Mouse (Mus musculus) MEL (cell line): ENCODE measurements around the gene Pou2f2. TPM values are rescaled to one million over a fixed set of nuclear protein-coding genes. Genes with fewer than 3 reads are reported as not detected.

Source experiments
- DNase-seq: peaks from one replicate; pipeline ENCODE4 v3.0.0; 2011; ENCODE audit warnings: low read depth, low spot score
- H3K27ac ChIP-seq: 2 replicates; pipeline ENCODE4 v1.5.1; 2012; ENCODE audit warnings: low read depth, mild to moderate bottlenecking, control low read depth, low read length, moderate library complexity; ENCODE audit not compliant: control insufficient read depth
- H3K27me3 ChIP-seq, 2 experiments: fragments of 150-350 bp in 1 of 2; sonication (generic) in 1 of 2; 2 replicates each; pipeline ENCODE4 v1.6.1; 2012; ENCODE audit warnings: low read length in 2 of 2, mild to moderate bottlenecking in 2 of 2, improper control_type of control experiment in 1 of 2, moderate library complexity in 1 of 2; ENCODE audit not compliant: insufficient read depth in 2 of 2, control insufficient read depth in 1 of 2
- H3K36me3 ChIP-seq, 2 experiments: 2 replicates each; pipeline ENCODE4 v1.6.1; 2012 to 2014; ENCODE audit warnings: low read length in 2 of 2, improper control_type of control experiment in 1 of 2, inconsistent platforms in 1 of 2, mild to moderate bottlenecking in 1 of 2; ENCODE audit not compliant: insufficient read depth in 2 of 2, control insufficient read depth in 1 of 2
- H3K4me1 ChIP-seq, 2 experiments: fragments of 150-350 bp in 1 of 2; sonication (generic) in 1 of 2; 2 replicates each; pipeline ENCODE4 v1.6.1; 2012; ENCODE audit warnings: low read length in 2 of 2, improper control_type of control experiment in 1 of 2, mild to moderate bottlenecking in 1 of 2; ENCODE audit not compliant: insufficient read depth in 2 of 2, control insufficient read depth in 1 of 2
- H3K4me3 ChIP-seq, 2 experiments: fragments of 150-350 bp in 1 of 2; sonication (generic) in 1 of 2; 2 replicates each; pipeline ENCODE4 v1.5.1; 2012; ENCODE audit warnings: low read depth in 2 of 2, low read length in 2 of 2, mild to moderate bottlenecking in 2 of 2, moderate library complexity in 2 of 2, control low read depth in 1 of 2, improper control_type of control experiment in 1 of 2; ENCODE audit not compliant: control insufficient read depth in 1 of 2, insufficient read depth in 1 of 2
- H3K79me2 ChIP-seq: 2 replicates; pipeline ENCODE4 v1.6.1; 2012; ENCODE audit warnings: mild to moderate bottlenecking, low read length, moderate library complexity; ENCODE audit not compliant: control insufficient read depth, poor library complexity, insufficient read depth
- H3K9ac ChIP-seq: 2 replicates; pipeline ENCODE4 v1.6.1; 2012; ENCODE audit warnings: low read depth, mild to moderate bottlenecking, control low read depth, low read length, moderate library complexity; ENCODE audit not compliant: control insufficient read depth, poor library complexity, severe bottlenecking
- H3K9me3 ChIP-seq: fragments of 150-350 bp; sonication (generic); replicated peaks from 2 replicates; pipeline ENCODE4 v1.6.1; 2012; ENCODE audit warnings: mild to moderate bottlenecking, low read length, improper control_type of control experiment, moderate library complexity; ENCODE audit not compliant: insufficient read depth
- E2F4 ChIP-seq: IDR thresholded peaks from 2 replicates; pipeline ENCODE4 v1.6.1; 2011; ENCODE audit warnings: low read depth, low read length, improper control_type of control experiment, borderline replicate concordance
- ELF1 ChIP-seq: IDR thresholded peaks from 2 replicates; pipeline ENCODE4 v1.6.1; 2014; ENCODE audit warnings: low read depth, mild to moderate bottlenecking, inconsistent platforms, low read length, improper control_type of control experiment, moderate library complexity
- GABPA ChIP-seq: IDR thresholded peaks from 2 replicates; pipeline ENCODE4 v1.6.1; 2012; ENCODE audit warnings: low read depth, mild to moderate bottlenecking, inconsistent platforms, low read length, improper control_type of control experiment, moderate library complexity
- HCFC1 ChIP-seq: IDR thresholded peaks from 2 replicates; pipeline ENCODE4 v1.6.1; 2012; ENCODE audit warnings: low read depth, mild to moderate bottlenecking, inconsistent platforms, low read length, improper control_type of control experiment, moderate library complexity
- JUND ChIP-seq: IDR thresholded peaks from 2 replicates; pipeline ENCODE4 v1.6.1; 2011; ENCODE audit warnings: low read depth, mild to moderate bottlenecking, improper control_type of control experiment, low read length
- KAT2A ChIP-seq: conservative IDR thresholded peaks from 2 replicates; pipeline ENCODE4 v1.6.1; 2012; ENCODE audit warnings: low read depth, low read length, improper control_type of control experiment, inconsistent platforms
- MAFK ChIP-seq: IDR thresholded peaks from 2 replicates; pipeline ENCODE4 v1.6.1; 2011; ENCODE audit warnings: low read depth, mild to moderate bottlenecking, low read length, improper control_type of control experiment, borderline replicate concordance
- MAX ChIP-seq: IDR thresholded peaks from 2 replicates; pipeline ENCODE4 v1.6.1; 2011; ENCODE audit warnings: low read length, improper control_type of control experiment
- MAZ ChIP-seq: IDR thresholded peaks from 2 replicates; pipeline ENCODE4 v1.6.1; 2012; ENCODE audit warnings: low read depth, mild to moderate bottlenecking, inconsistent platforms, low read length, improper control_type of control experiment
- MYB ChIP-seq: IDR thresholded peaks from 2 replicates; pipeline ENCODE4 v1.6.1; 2011; ENCODE audit warnings: mild to moderate bottlenecking, low read depth, low read length, improper control_type of control experiment
- MYC ChIP-seq: IDR thresholded peaks from 2 replicates; pipeline ENCODE4 v1.6.1; 2011; ENCODE audit warnings: low read depth, mild to moderate bottlenecking, low read length, improper control_type of control experiment, moderate library complexity
- NRF1 ChIP-seq: IDR thresholded peaks from 2 replicates; pipeline ENCODE4 v1.6.1; 2014; ENCODE audit warnings: low read depth, mild to moderate bottlenecking, inconsistent platforms, low read length, improper control_type of control experiment, moderate library complexity; ENCODE audit not compliant: poor library complexity, insufficient read depth, severe bottlenecking
- POLR2AphosphoS2 ChIP-seq: IDR thresholded peaks from 2 replicates; pipeline ENCODE4 v1.6.1; 2011; ENCODE audit warnings: low read length, improper control_type of control experiment
- RAD21 ChIP-seq: IDR thresholded peaks from 2 replicates; pipeline ENCODE4 v1.6.1; 2011; ENCODE audit warnings: mild to moderate bottlenecking, low read depth, low read length, improper control_type of control experiment
- RCOR1 ChIP-seq: IDR thresholded peaks from 2 replicates; pipeline ENCODE4 v1.6.1; 2012; ENCODE audit warnings: low read depth, mild to moderate bottlenecking, inconsistent platforms, low read length, improper control_type of control experiment
- SIN3A ChIP-seq: IDR thresholded peaks from 2 replicates; pipeline ENCODE4 v1.6.1; 2012; ENCODE audit warnings: low read length, improper control_type of control experiment, inconsistent platforms
- TAL1 ChIP-seq: IDR thresholded peaks from 2 replicates; pipeline ENCODE4 v1.6.1; 2012; ENCODE audit warnings: mild to moderate bottlenecking, inconsistent platforms, low read length, moderate library complexity, mixed read lengths
- TBP ChIP-seq: IDR thresholded peaks from 2 replicates; pipeline ENCODE4 v1.8.0; 2011; ENCODE audit warnings: low read depth, low read length, improper control_type of control experiment
- USF1 ChIP-seq: IDR thresholded peaks from 2 replicates; pipeline ENCODE4 v1.6.1; 2014; ENCODE audit warnings: low read depth, mild to moderate bottlenecking, inconsistent platforms, low read length, improper control_type of control experiment, moderate library complexity
- USF2 ChIP-seq, 2 experiments: IDR thresholded peaks; 2 replicates each; pipeline ENCODE4 v1.6.1; 2011 to 2012; ENCODE audit warnings: improper control_type of control experiment in 2 of 2, low read length in 2 of 2, borderline replicate concordance in 1 of 2, inconsistent platforms in 1 of 2, low read depth in 1 of 2, mild to moderate bottlenecking in 1 of 2; ENCODE audit not compliant: insufficient read depth in 1 of 2
- ZC3H11A ChIP-seq: IDR thresholded peaks from 2 replicates; pipeline ENCODE4 v1.6.1; 2012; ENCODE audit warnings: low read depth, mild to moderate bottlenecking, inconsistent platforms, low read length, improper control_type of control experiment
- ZKSCAN1 ChIP-seq: IDR thresholded peaks from 2 replicates; pipeline ENCODE4 v1.6.1; 2012; ENCODE audit warnings: low read depth, mild to moderate bottlenecking, inconsistent platforms, low read length, improper control_type of control experiment, moderate library complexity
- ZNF384 ChIP-seq: IDR thresholded peaks from 2 replicates; pipeline ENCODE4 v1.6.1; 2012; ENCODE audit warnings: low read depth, mild to moderate bottlenecking, inconsistent platforms, low read length, improper control_type of control experiment
- polyA plus RNA-seq, 2 experiments: library from polyadenylated mRNA; stranded (reverse) in 1 of 2; unstranded in 1 of 2; fragments of >175 nt in 1 of 2; fragments of >200 nt in 1 of 2; gene quantifications; 2 replicates each; pipeline versions ENCODE4 v1.2.1 to v1.2.4; 2012; ENCODE audit warnings: low replicate concordance in 2 of 2, low read depth in 1 of 2; ENCODE audit not compliant: insufficient read length in 2 of 2, insufficient read depth in 1 of 2, missing spikeins in 1 of 2
- total RNA-seq: library from RNA; depleted of rRNA; stranded (reverse); fragments of 300-350 nt; gene quantifications from 2 replicates; pipeline ENCODE4 v1.2.3, GENCODE M21; 2012

Pou2f2 gene
- total and polyA plus RNA-seq, 3 experiments: 0.73 to 6.4 TPM; not detected in 1

DNA sequence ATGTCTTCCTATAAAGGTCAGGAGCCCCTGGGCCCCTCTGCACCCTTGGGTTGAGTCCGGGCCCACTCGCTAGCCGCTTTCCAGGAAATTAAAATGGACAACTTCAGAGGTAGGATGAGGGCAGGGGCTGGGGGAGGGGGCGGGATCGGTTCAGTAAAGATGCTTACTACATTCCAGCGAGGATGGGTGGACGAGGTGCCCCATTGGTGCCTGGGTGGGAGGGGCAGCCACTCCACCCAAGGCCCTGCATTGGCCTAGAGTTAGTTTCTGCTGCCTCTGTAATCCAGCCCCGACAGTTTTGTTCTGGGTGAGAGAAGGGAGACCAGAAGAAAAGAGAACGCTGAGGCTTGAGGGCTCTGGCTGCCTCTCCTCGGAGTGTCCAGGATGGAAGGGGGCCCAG lies 89.7 kb downstream of the Pou2f2 start:
- Histone ChIP-seq H3K4me3 (no peak overlapping the region), H3K79me2 (no peaks in the 10 kb centered on the region), H3K9me3 (no peaks in the 10 kb centered on the region), H3K27me3 (no peaks in the 10 kb centered on the region), H3K4me1 (peaks cover under 1 to 5% of the 10 kb centered on the region in 2 experiments; a peak in 3 of 4 replicates), H3K9ac (no peak overlapping the region), H3K27ac (no peak overlapping the region), H3K36me3 (peaks cover 0 to 4% of the 10 kb centered on the region in 2 experiments; a peak in 2 of 4 replicates)
- no peak for DNase-seq
- TF ChIP-seq ZNF384 (no peak), GABPA (no peak), NRF1 (no peak), KAT2A (no peak), RCOR1 (no peak), MAX (no peak), MYB (no peak), HCFC1 (no peak), MAFK (no peak), POLR2AphosphoS2 (no peak), ELF1 (no peak), ZC3H11A (no peak), ZKSCAN1 (no peak), JUND (no peak), USF1 (no peak)

GRCm38 (mm10) chr7:25088968-25089367 lies 90.6 kb downstream of the Pou2f2 start:
- no peak for TF ChIP-seq ZKSCAN1
- no peak for TF ChIP-seq HCFC1
- no peak for TF ChIP-seq SIN3A
- TF ChIP-seq TAL1: no peak
- no peak for TF ChIP-seq MAZ
- TF ChIP-seq MAFK: no peak
- TF ChIP-seq MYC: no peak
- TF ChIP-seq NRF1: no peak
- no peak for TF ChIP-seq KAT2A
- no peak for TF ChIP-seq RAD21
- TF ChIP-seq E2F4: no peak
- no peak for TF ChIP-seq USF1
- TF ChIP-seq USF2 (IDR thresholded peaks at IDR 0.05; ENCODE audit: borderline replicate concordance in 1 of 2, insufficient read depth in 1 of 2, low read depth in 1 of 2, low read length in 2 of 2): no peak
- no peak for TF ChIP-seq TBP
- TF ChIP-seq RCOR1: no peak
- Histone ChIP-seq H3K4me1 (peaks cover 3 to 14% of the 10 kb centered on the region in 2 experiments; a peak in 3 of 4 replicates), H3K27me3 (no peaks in the 10 kb centered on the region), H3K27ac (no peak overlapping the region), H3K79me2 (no peaks in the 10 kb centered on the region), H3K4me3 (no peak overlapping the region), H3K9me3 (no peaks in the 10 kb centered on the region), H3K9ac (no peak overlapping the region), H3K36me3 (peaks cover 0 to 12% of the 10 kb centered on the region in 2 experiments; a peak in 2 of 4 replicates)
- no peak for DNase-seq
